Mouse (Mus musculus) hindbrain, embryonic 11.5 days (tissue): Measurements from ENCODE around the gene Pik3r4. TPM values are rescaled to one million over a fixed set of nuclear protein-coding genes. Genes with fewer than 3 reads are reported as not detected.
A peak's percentile ranks its signal among the peaks of the same experiment; 100 is the strongest.

ENCODE experiments used
- ATAC-seq: fragments of 200-750 bp; cut with Nextera tagmentation; 2 replicates; pipeline ENCODE4 v1.8.0; 2017; ENCODE audit warnings: mild to moderate bottlenecking, moderate TSS enrichment, moderate library complexity; ENCODE audit not compliant: low FRiP score
- DNase-seq: peaks from one replicate; pipeline ENCODE4 v3.0.0-alpha.2; 2015; ENCODE audit warnings: low spot score
- H3K27ac ChIP-seq: fragments of 300-500 bp; sonication (generic); 2 replicates; pipeline ENCODE4 v1.5.1; 2014; ENCODE audit warnings: mild to moderate bottlenecking, low read depth, low read length
- H3K27me3 ChIP-seq: fragments of 300-500 bp; sonication (generic); 2 replicates; pipeline ENCODE4 v1.6.1; 2014; ENCODE audit warnings: mild to moderate bottlenecking, low read length, moderate library complexity, mixed read lengths; ENCODE audit not compliant: control insufficient read depth, insufficient read depth
- H3K36me3 ChIP-seq: fragments of 300-500 bp; sonication (generic); 2 replicates; pipeline ENCODE4 v1.6.1; 2014; ENCODE audit warnings: mild to moderate bottlenecking, low read length, moderate library complexity, mixed read lengths; ENCODE audit not compliant: control insufficient read depth, insufficient read depth
- H3K4me1 ChIP-seq: fragments of 300-500 bp; sonication (generic); replicated peaks from 2 replicates; pipeline ENCODE4 v1.6.1; 2014; ENCODE audit warnings: low read length, mixed read lengths; ENCODE audit not compliant: control insufficient read depth, insufficient read depth
- H3K4me2 ChIP-seq: fragments of 300-500 bp; sonication (generic); replicated peaks from 2 replicates; pipeline ENCODE4 v1.6.1; 2014; ENCODE audit warnings: mild to moderate bottlenecking, low read depth, low read length
- H3K4me3 ChIP-seq: fragments of 300-500 bp; sonication (generic); 2 replicates; pipeline ENCODE4 v1.5.1; 2014; ENCODE audit warnings: low read depth, low read length
- H3K9ac ChIP-seq: fragments of 300-500 bp; sonication (generic); 2 replicates; pipeline ENCODE4 v1.6.1; 2014; ENCODE audit warnings: low read depth, low read length
- H3K9me3 ChIP-seq: fragments of 300-500 bp; sonication (generic); 2 replicates; pipeline ENCODE4 v1.6.1; 2016; ENCODE audit warnings: low read length; ENCODE audit not compliant: control insufficient read depth
- WGBS: fragments of 180-500 bp; shearing (Covaris S2); extraction: QIAGEN DNeasy Blood & Tissue Kit; methylation state at CpG from one replicate; pipeline ENCODE4 v1.1.7; 2014; 5-methylcytosine and 5-hydroxymethylcytosine counted together
- polyA plus RNA-seq: library from polyadenylated mRNA; unstranded; fragments of >200 nt; fragmentation: Nextera tagmentation; extraction: Ambion mirVana; gene quantifications from 2 replicates; pipeline ENCODE4 v1.2.1, GENCODE M21; 2014

The Pik3r4 gene
- polyA plus RNA-seq, 1 experiment from 2014 or later: 23.0 TPM

GRCm38 (mm10) chr9:105656189-105656588, 13.4 kb downstream of the Pik3r4 start:
- ATAC-seq: no peak
- Histone ChIP-seq H3K9me3 (no peaks in the 10 kb centered on the region), H3K4me3 (no peak overlapping the region), H3K4me1 (no peaks in the 10 kb centered on the region), H3K36me3 (no peaks in the 10 kb centered on the region), H3K27ac (no peak overlapping the region), H3K9ac (no peak overlapping the region), H3K4me2 (no peak overlapping the region), H3K27me3 (no peaks in the 10 kb centered on the region)
- DNase-seq: no peak
- WGBS: 66% methylated on average over 2 of the region's 2 CpGs

GRCm38 (mm10) chr9:105658216-105658615, 15.4 kb downstream of the Pik3r4 start:
- Histone ChIP-seq H3K27ac (no peak overlapping the region), H3K4me3 (no peak overlapping the region), H3K9ac (no peak overlapping the region), H3K36me3 (no peaks in the 10 kb centered on the region), H3K4me2 (no peak overlapping the region), H3K27me3 (no peaks in the 10 kb centered on the region), H3K9me3 (no peaks in the 10 kb centered on the region), H3K4me1 (no peaks in the 10 kb centered on the region)
- ATAC-seq (no peak), DNase-seq (no peak)
- WGBS: 91% methylated on average over 12 of the region's 12 CpGs

DNA sequence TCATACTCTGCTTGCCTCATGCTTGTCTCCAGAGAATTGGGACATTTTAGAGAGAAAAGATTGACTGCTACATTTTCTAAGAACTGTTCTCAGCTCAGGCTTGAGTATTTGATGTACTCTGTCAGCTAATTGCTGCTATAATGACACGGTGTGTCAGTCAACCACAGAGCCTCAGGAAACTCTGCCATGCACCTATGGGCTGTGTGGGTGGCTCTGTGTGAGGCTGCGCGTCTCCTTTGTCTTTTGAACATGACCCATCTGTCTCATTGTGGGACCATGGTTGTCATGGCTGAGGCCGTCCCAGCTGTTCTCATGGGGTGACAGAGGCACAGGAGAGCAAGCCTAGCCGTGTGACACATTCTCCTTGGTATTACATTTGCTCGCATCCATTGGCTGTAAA, 17.1 kb downstream of the Pik3r4 start:
- Histone ChIP-seq H3K27me3 (no peaks in the 10 kb centered on the region), H3K9me3 (no peaks in the 10 kb centered on the region), H3K9ac (no peak overlapping the region), H3K4me3 (no peak overlapping the region), H3K27ac (0 out of 2 replicates have a peak overlapping the region, but pooled peaks have one; percentile 17), H3K4me1 (no peaks in the 10 kb centered on the region), H3K36me3 (no peaks in the 10 kb centered on the region), H3K4me2 (no peak overlapping the region)
- DNase-seq: no peak
- no peak for ATAC-seq
- 82% methylated on average over 6 of the region's 6 CpGs for WGBS

- 89% methylated on average over 7 of the region's 7 CpGs for WGBS
These were observed 22.5 kb downstream of the Pik3r4 start for GRCm38 (mm10) chr9:105665269-105665668.

GRCm38 (mm10) chr9:105670916-105671315, 28.1 kb downstream of the Pik3r4 start:
- H3K9me3 ChIP-seq: no peaks in the 10 kb centered on the region
- H3K4me2 ChIP-seq: no peak overlapping the region
- no peak overlapping the region for H3K9ac ChIP-seq
- WGBS: 91% methylated on average over 4 of the region's 4 CpGs
- DNase-seq (no peak), ATAC-seq (no peak)
- H3K4me3 ChIP-seq: no peak overlapping the region
- no peaks in the 10 kb centered on the region for H3K4me1 ChIP-seq
- H3K27ac ChIP-seq: no peak overlapping the region
- no peaks in the 10 kb centered on the region for H3K27me3 ChIP-seq
- H3K36me3 ChIP-seq: 0 out of 2 replicates have a peak, but pooled peaks cover 2% of the 10 kb centered on the region

More at GRCm38 (mm10) chr9:105665269-105665668, 22.5 kb downstream of the Pik3r4 start:
- no peaks in the 10 kb centered on the region for H3K9me3 ChIP-seq
- no peak overlapping the region for H3K27ac ChIP-seq
- no peak overlapping the region for H3K9ac ChIP-seq
- H3K4me1 ChIP-seq: no peaks in the 10 kb centered on the region
- ATAC-seq (no peak), DNase-seq (no peak)
- H3K4me3 ChIP-seq: no peak overlapping the region
- H3K36me3 ChIP-seq: 0 out of 2 replicates have a peak, but pooled peaks cover 2% of the 10 kb centered on the region
- H3K4me2 ChIP-seq: no peak overlapping the region
- no peaks in the 10 kb centered on the region for H3K27me3 ChIP-seq

DNA sequence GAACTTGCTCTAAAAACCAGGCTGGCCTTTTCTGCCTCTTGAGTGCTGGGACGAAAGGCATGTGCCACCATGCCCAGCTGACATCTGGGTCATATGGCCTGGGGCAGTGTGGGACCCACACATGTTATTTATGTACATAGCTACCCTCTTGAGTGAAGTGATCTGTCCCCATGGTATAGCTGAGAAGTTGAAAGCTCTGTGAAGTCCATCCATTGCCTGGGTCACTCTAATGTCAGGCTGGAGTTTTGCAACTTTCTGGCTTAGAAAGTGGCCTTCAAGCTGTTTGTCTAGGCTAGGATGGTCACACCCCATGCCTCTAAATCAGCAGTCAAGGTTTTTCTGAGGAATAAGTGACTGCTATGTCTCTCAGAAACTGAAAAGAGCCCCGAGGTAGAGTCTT, 29.3 kb downstream of the Pik3r4 start:
- no peaks in the 10 kb centered on the region for H3K36me3 ChIP-seq
- 91% methylated on average over 2 of the region's 2 CpGs for WGBS

DNA sequence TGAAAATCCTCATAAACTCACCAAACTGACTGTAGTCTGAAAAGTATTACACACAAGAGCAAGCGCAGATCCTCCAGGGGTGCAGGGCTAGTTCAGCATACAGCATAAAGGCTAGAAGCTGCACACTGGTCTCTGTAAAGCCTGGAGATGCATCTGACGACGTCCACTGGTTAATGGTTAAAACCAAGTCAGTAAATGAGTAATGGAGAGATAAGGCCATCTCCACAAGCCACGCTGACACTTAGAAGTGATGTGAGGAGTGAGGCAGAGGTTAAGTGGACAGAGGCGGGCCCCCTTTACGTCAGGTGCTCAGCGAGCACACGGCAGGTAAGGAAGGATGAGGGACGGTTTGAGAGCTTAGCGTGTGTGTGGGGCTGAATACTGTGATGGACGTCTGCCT, 33.2 kb downstream of the Pik3r4 start:
- no peak overlapping the region for H3K4me3 ChIP-seq
- H3K4me2 ChIP-seq: no peak overlapping the region
- H3K9ac ChIP-seq: no peak overlapping the region
- no peak for DNase-seq
- no peak for ATAC-seq
- peaks cover 5% of the 10 kb centered on the region; the same call in 1 of the 2 replicates for H3K36me3 ChIP-seq
- WGBS: 85% methylated on average over 11 of the region's 11 CpGs
- no peaks in the 10 kb centered on the region for H3K9me3 ChIP-seq
- H3K4me1 ChIP-seq: no peaks in the 10 kb centered on the region
- no peak overlapping the region for H3K27ac ChIP-seq
- H3K27me3 ChIP-seq: no peaks in the 10 kb centered on the region

More for the DNA sequence above, 29.3 kb downstream of the Pik3r4 start:
- ATAC-seq: no peak
- DNase-seq: no peak
- Histone ChIP-seq H3K27me3 (no peaks in the 10 kb centered on the region), H3K27ac (no peak overlapping the region), H3K4me3 (no peak overlapping the region), H3K9ac (no peak overlapping the region), H3K9me3 (no peaks in the 10 kb centered on the region), H3K4me2 (no peak overlapping the region), H3K4me1 (no peaks in the 10 kb centered on the region)

GRCm38 (mm10) chr9:105681386-105681785, 38.6 kb downstream of the Pik3r4 start:
- Histone ChIP-seq H3K9me3 (no peaks in the 10 kb centered on the region), H3K9ac (no peak overlapping the region), H3K4me3 (no peak overlapping the region), H3K4me2 (no peak overlapping the region), H3K27me3 (no peaks in the 10 kb centered on the region), H3K27ac (0 out of 2 replicates have a peak overlapping the region, but pooled peaks have one; percentile 42), H3K36me3 (peaks cover 5% of the 10 kb centered on the region; the same call in 1 of the 2 replicates), H3K4me1 (no peaks in the 10 kb centered on the region)
- 0 out of 2 replicates have a peak, but pooled peaks have one; percentile 25 for ATAC-seq
- DNase-seq: no peak
- 89% methylated on average over 7 of the region's 7 CpGs for WGBS

DNA sequence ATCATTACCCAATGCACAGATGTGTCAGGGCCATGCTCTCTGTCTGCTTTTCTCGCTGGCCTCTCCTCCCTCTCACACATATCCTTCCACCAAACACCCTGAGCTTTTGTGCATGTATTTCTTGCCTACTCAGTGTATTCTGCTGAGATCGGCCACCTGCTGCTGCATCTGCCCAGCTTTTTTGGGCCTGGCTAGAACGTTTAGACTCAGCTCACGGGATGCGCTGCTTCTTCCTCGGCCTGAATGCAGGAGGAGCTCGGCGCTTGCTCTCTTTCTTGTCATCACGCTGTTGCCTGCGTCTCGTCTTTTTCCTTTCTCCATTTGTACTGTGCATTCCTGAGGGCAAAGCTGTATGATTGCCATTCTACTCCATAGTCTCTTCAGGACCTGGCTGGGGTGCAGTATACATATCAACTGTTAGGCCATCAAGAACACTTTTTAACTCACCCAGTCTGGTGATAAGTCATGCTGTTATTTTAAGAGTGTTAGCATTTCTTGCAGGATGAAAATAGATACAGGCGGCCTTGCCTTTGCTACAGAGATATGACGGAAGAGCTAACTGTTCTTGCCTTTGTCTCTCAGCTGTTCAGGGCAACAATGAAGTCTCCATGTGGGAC, 41.9 kb downstream of the Pik3r4 start:
- Histone ChIP-seq H3K9ac (no peak overlapping the region), H3K27ac (no peak overlapping the region), H3K9me3 (no peaks in the 10 kb centered on the region), H3K4me3 (no peak overlapping the region), H3K27me3 (no peaks in the 10 kb centered on the region), H3K4me1 (no peaks in the 10 kb centered on the region), H3K4me2 (no peak overlapping the region), H3K36me3 (peaks cover 3% of the 10 kb centered on the region; the same call in 1 of the 2 replicates)
- WGBS: 93% methylated on average over 13 of the region's 13 CpGs
- DNase-seq (no peak), ATAC-seq (no peak)
